Mouse (Mus musculus) spleen, adult 18-20 months (tissue): Measurements from ENCODE around the gene Pttg1ip.

ENCODE experiments used
- DNase-seq, 2 experiments: peaks; one replicate each; pipeline ENCODE4 v3.0.0; 2022; ENCODE audit warnings: mixed read lengths in 2 of 2

The Pttg1ip gene

GRCm38 (mm10) chr10:77581408-77582284 lies at the start of gene Pttg1ip:
Gene Pttg1ip, plus strand, starts transcription at chr10:77581720.
- peak; percentile 92 to 94 for DNase-seq

DNA sequence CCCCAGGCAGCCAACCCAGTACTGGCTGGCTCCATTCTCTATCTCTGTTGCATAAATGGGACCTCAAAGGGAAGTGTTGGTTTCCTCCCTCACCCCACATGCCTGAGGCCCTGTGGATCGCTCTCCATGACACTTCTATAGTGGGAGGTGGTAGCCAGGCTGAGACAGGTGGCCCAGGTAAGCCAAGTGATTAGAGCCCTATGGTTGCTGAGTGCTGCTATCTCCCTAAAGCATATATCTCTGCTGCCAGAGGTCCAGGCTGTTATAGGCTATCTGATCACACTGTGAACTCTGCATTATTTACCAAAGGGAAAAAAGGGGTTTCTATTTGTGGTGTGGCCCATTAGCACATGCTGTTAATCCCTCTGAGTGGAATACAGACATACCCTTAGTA lies 49.5 kb upstream of the Pttg1ip start:
- DNase-seq: no peak

DNA sequence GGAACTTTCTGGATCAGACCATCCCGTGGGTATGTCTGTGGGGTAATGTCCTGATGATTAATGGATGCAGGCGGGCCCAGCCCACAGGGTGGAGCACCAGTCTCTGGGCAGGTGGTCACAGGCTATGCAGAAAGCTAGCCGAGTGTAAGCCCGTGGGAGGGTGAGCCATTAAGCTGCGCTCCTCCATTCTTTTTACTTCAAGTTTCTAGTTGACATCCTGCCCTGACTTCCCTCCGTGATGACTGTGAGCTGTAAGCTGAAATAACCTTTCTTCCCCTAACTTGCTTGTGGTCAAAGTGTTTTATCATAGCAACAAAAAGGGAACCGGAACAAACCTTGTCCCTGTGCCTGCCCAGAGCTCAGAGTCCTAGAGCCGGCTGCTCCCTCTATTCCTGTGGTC lies 44.8 kb upstream of the Pttg1ip start:
- no peak for DNase-seq

- no peak for DNase-seq
These were observed 44.0 kb upstream of the Pttg1ip start for GRCm38 (mm10) chr10:77537215-77538209.

DNA sequence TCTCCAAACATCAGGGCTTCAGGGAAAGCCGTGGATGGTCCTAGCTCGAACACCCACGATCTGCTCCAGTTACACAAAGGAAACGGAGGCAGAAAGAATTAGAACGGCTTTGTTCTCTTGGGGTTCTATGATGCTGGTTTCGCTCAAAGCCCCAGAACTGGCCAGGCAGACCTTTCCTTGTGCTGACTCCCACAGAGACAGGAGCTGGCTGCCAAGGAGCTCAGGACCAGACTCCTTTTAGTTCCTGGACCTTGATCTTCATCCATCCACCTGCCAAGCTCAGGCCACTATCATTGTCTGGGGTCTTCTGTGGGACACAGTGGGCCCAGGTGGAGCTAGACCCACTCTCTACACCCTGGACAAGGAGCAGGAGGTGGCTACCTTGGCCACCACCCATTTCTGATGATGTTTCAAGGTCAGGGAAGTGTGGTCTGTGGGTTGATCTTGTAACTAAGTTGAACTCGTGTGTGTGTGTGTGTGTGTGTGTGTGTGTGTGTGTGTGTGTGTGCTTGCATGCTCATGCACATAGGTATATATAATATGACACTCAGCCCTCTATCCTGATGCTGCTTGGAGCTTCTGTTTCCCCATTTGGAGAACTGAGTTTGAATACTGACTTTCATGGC lies 42.1 kb upstream of the Pttg1ip start:
- DNase-seq: no peak

GRCm38 (mm10) chr10:77540576-77541102 lies 40.9 kb upstream of the Pttg1ip start:
- DNase-seq: no peak

GRCm38 (mm10) chr10:77541864-77542666 lies 39.5 kb upstream of the Pttg1ip start:
- DNase-seq: no peak

DNA sequence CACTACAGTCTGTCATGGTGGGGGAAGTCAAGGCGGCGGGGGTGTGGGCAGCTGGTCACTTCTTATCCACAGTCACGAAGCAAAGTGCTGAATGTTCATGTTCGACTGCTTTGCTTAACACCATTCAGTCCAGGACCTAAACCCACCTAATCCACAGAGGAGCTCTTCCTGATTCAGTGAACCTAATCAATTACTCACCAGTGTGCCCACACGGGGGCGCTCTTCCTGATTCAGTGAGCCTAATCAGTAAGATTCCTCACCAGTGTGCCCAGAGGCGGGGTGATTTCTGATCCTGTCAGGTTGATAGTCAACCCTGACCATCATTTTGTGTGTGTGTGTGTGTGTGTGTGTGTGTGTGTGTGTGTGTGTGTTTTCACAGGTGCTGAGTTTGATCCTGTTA lies 38.3 kb upstream of the Pttg1ip start:
- DNase-seq: peak in 1 of 2 experiments; percentile 56

GRCm38 (mm10) chr10:77544916-77545315 lies 36.6 kb upstream of the Pttg1ip start:
- DNase-seq: no peak

DNA sequence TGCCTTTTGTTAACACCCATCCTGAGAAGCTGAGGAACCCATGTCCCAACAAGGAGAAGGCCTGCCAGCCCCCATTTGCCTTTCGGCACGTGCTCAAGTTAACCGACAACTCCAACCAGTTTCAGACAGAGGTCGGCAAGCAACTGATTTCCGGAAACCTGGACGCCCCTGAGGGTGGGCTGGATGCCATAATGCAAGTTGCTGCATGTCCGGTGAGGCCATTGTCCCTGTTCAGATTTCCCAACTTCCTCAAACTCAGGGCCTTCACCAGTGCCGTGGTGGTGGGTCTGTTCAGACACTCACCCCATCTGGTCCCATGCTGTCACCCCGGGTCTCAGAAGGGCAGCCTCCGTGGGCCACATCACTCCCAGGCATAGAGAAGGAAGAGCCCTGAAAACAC lies 32.9 kb upstream of the Pttg1ip start:
- no peak for DNase-seq

DNA sequence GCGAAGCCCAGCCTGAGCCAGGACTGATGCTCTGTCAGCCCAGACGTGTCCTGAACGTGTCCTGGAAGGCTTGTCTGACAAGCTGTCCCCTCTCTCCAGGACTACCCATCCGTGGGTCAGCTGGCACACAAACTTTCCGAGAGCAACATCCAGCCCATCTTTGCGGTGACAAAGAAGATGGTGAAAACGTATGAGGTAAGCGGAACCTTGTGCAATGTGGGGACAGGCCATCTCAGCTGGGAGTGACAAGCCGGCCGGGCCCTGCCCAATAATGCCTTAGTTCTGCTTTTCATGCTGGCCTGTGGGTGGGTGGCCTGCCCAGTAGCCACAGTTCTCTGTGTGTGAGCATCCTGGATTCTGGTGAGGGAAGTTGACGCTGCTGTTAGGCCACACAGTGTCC lies 30.6 kb upstream of the Pttg1ip start:
- DNase-seq: no peak

GRCm38 (mm10) chr10:77552162-77552561 lies 29.4 kb upstream of the Pttg1ip start:
- no peak for DNase-seq

DNA sequence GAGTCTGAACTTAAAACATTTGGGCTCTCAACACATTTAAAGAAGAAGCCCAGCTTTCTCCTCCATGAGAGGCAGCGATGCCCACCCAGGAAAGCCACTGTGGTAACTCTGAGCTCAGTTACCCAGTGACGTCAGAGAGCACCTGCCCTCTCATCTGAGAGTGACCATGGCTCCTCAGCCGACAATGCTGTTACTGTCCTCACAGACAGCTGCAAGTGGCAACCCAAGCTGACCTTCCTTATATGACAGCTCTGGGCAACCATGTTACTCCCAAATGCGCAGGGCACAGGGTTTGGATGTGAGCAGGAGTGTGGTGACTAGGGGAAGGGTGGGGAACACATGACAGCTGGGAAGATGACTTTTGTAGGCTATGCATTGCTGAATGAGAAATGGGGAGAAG lies 28.2 kb upstream of the Pttg1ip start:
- DNase-seq: no peak

DNA sequence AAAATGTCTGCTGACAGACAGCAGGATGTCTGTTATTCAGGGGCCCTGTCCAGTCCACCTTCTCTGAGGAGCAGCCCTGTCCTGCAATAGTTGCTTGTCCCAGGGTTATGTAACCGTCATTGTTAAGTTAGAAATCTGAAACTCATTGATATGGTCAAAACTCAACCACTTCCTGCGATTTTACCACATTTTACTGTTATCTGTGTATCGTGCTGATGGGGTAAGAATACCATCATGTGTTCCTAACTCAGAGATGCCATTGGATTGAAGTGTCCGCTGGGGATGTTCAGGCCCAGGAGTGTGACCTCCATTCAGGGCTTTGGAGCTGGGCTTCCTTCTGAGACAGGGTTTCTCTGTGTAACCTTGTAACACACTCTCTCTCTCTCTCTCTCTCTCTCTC lies 26.6 kb upstream of the Pttg1ip start:
- DNase-seq: no peak

DNA sequence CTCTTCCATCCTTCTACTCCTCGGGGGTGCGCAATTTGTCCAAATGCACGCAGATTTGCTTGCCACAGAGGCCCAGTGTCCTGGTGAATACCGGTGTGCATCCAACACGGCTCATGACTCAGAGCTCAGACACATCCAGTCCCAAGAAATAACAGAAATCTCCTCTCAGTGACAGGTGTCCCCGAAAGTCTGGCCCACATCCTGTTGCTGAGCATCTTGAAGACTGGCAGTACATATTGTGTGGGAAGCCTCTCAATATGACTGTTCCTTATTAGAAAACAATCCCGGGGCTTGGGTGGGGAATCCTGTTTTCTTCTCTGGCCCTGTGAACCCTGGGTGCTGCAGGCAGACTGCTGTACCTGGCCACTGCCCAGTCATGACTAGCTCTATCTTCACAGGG lies 24.9 kb upstream of the Pttg1ip start:
- DNase-seq: no peak

DNA sequence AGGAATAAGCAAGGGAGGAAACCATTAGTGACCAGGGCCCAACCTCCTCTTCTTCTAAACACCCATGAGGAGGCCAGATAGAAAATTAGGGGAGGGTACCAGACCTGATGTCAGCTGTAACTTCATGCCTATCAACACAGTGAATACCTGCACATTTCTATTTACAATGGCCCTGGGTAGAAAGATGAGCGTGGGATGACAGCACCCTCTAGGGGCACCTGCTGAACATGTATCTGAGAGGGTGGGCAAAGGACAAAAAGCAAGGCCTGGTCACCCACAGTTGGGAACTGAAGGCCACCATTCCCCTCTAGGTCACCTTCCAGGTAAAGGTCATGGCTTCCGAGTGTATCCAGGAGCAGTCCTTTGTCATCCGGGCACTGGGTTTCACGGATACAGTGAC lies 23.9 kb upstream of the Pttg1ip start:
- DNase-seq: no peak

- no peak for DNase-seq
These were observed 21.4 kb upstream of the Pttg1ip start for GRCm38 (mm10) chr10:77560090-77560489.

DNA sequence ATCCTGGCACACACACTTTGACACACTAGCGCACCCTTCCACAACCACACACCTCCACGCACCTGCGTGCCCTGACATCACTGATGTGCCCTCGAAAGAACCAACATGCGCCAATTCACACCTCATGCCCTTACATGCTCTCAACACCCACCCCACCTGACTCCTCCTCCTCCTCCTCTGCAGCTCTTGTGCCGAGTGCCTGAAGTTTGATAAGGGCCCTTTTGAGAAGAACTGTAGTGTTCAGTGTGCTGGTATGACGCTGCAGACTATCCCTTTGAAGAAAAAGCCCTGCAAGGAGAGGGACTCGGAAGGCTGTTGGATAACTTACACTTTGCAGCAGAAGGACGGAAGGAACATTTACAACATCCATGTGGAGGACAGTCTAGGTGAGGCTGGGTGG lies 20.7 kb upstream of the Pttg1ip start:
- no peak for DNase-seq

DNA sequence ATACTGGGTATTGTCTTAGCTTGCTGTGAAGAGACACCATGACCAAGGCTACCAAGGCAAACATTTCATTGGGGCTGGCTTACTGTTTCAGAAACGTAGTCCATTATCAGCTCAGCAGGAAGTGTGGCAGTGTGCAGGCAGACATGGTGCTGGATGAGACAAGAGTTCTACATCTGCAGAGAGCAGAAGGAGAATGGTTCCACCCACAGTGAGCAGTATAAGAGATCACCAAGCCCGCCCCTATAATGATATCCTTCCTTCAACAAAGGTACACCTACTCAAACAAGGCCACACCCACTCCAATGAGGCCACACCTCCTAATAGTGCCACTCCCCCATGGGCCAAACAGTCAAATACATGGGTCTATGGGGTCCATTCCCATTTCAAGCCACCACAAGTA lies 20.0 kb upstream of the Pttg1ip start:
- no peak for DNase-seq

- no peak for DNase-seq
These were observed 16.5 kb upstream of the Pttg1ip start for GRCm38 (mm10) chr10:77565005-77565404.

- peak; percentile 68 to 89 for DNase-seq
These were observed 14.9 kb upstream of the Pttg1ip start for GRCm38 (mm10) chr10:77566651-77567050.

GRCm38 (mm10) chr10:77569481-77569880 lies 12.0 kb upstream of the Pttg1ip start:
- no peak for DNase-seq
